Mouse (Mus musculus) lung, postnatal 25 days (tissue): ENCODE measurements at regions not wholly inside any gene's neighbourhood (a gene's known extent, or its start where the extent isn't known, plus 50 kb on each side); places are given as distances from the start of the nearest gene placed in this dataset.

Experiments used
- DNase-seq: peaks from one replicate; pipeline ENCODE4 v3.0.0; 2022; ENCODE audit warnings: low spot score

DNA sequence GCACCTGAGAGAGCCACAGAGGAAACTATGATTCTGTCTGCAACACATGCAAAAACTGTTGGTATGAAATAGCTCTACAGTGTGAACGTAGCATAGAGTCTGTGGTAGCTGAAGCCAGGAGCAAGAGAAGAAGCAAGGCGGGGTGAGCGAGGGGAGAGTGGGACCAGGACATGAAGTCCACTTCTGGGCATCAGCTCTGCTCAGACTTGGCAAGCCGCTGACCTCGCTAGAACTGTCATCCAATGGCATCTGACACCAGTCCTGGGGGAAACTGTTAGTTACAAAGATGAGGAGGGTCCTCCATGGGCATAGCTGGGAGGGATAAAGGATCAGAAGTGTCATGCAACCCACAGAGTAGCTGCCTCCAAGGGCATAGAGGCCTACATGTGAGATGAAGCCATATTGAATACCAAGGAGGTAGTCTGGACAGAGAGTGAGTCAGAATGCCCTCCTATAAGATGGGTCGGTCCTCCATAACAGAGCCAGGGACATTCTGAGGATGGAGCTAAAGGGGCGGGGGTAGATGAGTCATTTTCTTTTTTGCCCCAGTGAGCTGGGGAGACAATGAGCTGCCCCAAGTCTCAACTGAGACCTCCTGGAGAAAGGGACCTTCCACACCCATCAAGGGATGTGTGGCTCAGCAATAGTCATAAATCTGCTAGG lies 102.0 kb downstream of the 1810010D01Rik start:
- no peak for DNase-seq

- no peak for DNase-seq
Measured at GRCm38 (mm10) chr7:145102692-145103091, 105.2 kb downstream of the 1810010D01Rik start.

DNA sequence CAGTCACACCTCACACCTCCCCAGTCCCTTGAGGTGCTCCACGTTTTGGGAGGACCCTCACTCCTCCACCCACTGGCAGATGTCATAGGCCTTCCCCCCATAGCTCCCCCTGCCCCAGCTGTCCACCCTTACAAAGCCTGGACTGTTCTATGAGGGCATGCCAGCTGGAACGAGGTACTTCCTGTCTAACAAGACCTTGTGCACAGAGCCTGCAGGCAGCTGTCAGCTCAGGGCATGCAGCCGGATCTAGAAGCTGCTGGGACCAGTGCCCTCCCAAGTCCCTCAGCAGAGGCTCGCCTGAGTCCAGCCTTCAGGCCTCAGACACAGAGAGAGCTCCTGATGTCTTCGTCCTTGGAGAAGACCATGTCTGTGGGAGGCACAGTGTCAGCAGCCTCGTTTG lies 105.7 kb downstream of the 1810010D01Rik start:
- peak; percentile 71 for DNase-seq

DNA sequence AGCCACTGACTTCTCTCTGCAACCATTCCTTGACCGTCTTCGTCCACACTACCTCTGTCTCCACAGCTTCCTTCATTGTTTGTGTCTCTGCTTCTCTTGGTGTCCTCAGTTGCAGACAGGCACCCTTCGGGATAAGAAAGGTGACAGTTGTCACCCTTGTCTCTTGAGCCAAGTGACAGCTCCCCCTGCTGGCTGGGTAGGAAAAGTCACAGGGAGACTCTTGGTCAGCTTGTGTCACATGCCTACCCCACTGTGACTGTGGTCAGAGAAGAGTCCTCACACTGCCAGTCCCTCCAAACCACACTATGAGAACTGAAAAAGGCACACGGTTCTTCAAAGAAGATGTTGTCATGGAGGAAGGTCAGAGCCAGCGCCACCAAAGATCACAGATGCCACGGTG lies 109.6 kb downstream of the 1810010D01Rik start:
- peak; percentile 50 for DNase-seq

GRCm38 (mm10) chr7:145094134-145094526 lies 113.8 kb downstream of the 1810010D01Rik start:
- no peak for DNase-seq

GRCm38 (mm10) chr7:145093417-145094133 lies 114.3 kb downstream of the 1810010D01Rik start:
- no peak for DNase-seq

DNA sequence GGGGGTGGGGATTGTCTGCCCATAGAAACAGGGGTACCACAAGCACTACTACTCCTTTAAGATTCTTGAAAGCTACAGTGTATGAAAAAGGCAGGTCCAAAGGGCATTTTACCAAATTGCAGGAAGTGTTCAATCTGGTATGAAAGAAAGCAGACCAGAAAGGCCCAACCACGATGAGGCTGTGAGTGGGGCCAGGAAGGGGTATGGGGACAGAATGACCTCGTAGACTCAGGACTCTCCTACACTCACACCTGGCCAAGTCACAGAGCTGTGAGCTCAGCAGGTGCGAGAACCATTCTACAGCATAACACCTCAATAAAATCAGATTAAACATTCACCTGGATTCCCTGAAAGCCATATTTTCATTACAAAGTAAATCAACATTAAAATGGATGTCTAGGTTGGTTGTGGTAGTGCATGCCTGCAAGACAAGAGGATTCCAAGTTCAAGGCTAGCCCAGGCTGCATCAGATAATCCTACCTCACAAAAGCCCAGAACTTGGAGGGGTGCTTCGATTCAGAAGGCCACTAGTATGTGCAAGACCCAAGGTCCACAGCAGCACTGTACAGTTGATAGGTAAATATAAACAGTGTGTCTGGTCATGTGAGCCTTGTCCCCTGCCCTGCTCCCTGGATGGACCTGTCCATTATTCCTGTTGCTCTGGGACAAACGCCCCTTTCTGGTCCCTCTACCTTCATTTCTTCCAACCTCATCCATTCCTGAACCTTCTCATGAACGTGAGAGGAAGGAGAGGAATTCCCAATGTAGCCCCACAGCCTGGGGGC lies 115.3 kb downstream of the 1810010D01Rik start:
- no peak for DNase-seq

- DNase-seq, result no peak
Measured at GRCm38 (mm10) chr7:145090849-145091248, 117.1 kb downstream of the 1810010D01Rik start.

GRCm38 (mm10) chr7:145089315-145089721 lies 118.6 kb downstream of the 1810010D01Rik start:
- no peak for DNase-seq

GRCm38 (mm10) chr7:145088655-145089054 lies 119.3 kb downstream of the 1810010D01Rik start:
- no peak for DNase-seq

GRCm38 (mm10) chr7:145087790-145088189 lies 120.1 kb downstream of the 1810010D01Rik start:
- DNase-seq, result no peak

GRCm38 (mm10) chr7:145082917-145083752 lies 124.8 kb downstream of the 1810010D01Rik start:
- no peak for DNase-seq

DNA sequence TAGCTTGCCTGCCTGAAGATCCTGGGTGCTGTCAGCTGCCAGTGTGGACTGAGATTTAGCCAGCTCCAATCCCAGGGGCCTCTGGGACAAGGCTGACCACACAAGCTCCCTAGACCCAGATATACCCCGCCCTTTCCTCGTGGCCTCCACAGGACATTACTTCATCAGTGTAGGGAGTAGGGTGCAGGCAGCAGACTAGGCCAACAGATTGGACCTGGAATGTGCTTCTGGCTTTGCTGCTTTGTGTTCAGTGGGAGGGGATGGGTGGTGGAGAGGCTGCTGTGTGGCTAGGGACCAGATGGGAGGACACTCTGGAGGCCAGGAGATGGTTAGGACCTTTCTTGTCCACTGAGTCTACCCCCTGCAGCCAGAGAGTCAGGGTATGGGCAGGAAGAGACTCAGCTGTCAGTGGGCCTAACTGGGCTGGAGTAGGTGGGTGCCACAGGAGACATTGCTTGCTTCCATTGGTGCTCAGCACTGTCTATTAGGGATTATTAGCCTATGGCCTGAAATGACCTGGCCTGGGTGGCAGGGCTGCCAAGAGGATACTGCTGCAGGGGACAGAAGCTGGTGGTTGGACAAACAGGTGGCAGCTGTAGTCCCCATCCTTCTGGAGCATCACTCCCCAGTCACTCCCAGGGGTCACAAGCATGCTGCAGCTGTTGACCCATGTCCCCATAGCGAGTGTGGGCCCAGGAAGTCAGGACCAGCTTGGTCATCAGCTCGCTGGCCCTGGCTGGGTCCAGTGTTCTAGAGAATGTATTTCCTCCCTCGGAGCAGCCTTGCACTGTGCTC lies 132.5 kb upstream of the Ccnd1 start:
- no peak for DNase-seq

DNA sequence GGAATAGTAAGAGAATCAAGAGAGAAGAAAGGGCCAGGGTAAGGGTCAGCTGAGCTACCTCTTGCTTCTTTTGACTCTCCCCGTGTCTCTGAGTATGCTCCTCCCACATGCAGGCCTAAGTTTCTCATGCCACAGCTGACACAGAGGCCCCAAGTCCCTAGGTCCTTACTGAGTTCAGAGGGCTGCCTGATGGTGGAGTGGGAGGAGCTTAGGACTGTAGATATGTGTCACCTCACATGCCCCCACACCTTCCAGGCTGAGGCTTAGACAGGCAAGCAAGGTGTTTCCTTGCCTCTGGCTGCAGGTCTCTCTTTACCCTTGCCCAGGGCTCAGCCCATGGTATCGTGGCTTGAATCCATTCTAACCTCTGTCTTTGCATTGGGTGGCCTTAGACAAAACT lies 131.8 kb upstream of the Ccnd1 start:
- DNase-seq, result no peak

- DNase-seq, result no peak
Measured at GRCm38 (mm10) chr7:145067366-145067765, 127.6 kb upstream of the Ccnd1 start.

DNA sequence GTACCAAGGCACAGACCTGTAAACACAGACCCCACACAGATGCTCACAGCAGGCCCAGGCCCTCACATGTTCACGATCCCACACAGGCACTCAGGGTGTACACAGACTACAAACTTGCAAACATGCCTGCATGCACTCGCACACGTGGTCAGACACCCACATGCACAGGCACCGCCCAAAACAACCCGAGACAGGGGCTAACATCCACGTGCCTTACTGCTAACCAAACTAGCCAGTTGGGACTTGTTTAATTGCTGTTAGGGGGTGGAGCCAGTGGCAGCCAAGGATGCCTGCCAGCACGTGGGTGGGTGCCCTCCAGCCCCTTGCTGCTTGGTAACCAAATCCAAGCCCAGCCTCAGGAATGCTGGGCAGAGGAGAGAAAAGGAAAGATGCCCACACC lies 116.6 kb upstream of the Ccnd1 start:
- peak; percentile 72 for DNase-seq

DNA sequence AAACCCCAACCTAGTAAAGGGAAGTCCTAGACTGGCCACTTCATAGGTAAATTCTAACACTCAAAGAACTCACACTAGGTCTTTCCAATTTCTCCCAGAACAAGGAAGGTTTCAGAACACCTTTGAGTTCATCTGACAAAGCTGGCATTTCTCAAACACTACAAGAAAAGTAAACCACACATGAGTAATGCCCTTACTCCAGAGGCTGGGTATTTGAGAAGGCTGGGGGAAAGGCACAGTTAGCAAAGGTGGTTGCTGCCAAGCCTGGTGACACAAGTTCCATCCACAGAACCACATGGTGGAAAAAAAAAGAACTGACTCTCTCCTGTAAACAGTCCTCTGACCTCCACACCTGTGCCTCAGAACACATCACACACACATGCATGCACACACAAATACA lies 111.9 kb upstream of the Ccnd1 start:
- no peak for DNase-seq

DNA sequence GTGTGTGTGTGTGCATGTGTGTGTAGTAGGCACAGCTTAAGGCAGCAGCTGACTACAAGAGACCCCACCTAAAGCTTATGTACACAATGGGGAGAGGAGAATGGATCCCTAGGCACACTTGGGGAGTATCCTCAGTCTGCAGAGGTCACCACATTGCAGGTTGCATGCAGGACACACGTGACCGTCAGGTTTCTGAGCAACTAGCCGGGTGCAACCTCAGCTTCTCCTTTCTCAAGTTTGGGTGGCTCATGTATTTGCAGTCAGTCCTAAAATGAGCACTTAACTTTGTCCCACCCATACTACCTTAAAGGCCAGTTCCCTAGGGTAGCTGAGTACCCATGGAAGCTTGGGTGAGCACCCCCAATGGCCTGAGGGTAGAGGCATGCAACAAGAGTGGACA lies 111.0 kb upstream of the Ccnd1 start:
- DNase-seq, result no peak

- peak; percentile 43 for DNase-seq
Measured at GRCm38 (mm10) chr7:145048481-145048877, 108.8 kb upstream of the Ccnd1 start.

GRCm38 (mm10) chr7:145047771-145048480 lies 108.2 kb upstream of the Ccnd1 start:
- no peak for DNase-seq

- DNase-seq, result peak; percentile 33
Measured at GRCm38 (mm10) chr7:145045230-145045629, 105.5 kb upstream of the Ccnd1 start.
